Mouse (Mus musculus): ENCODE measurements around the gene C1galt1c1. TPM values are rescaled to one million over a fixed set of nuclear protein-coding genes. Genes with fewer than 3 reads are reported as not detected.

C1galt1c1 gene
- 10 to 100 TPM; 11.2 to 13.0 TPM for total RNA-seq (2021)

- DNase-seq: peak; percentile 82 to 86
- intact Hi-C loops (cut with DNase I): loop anchor here (2.0 to 10.0 kb wide), 2 partner anchors 34 to 380 kb away; partner anchors contain the start of genes Mcts1 and Tmem255a
Observed at GRCm38 (mm10) chrX:38634801-38635637, at the start of gene C1galt1c1. Gene C1galt1c1 (minus strand): TSS chrX:38635087.

GRCm38 (mm10) chrX:38681972-38682371 is 47.1 kb upstream of the C1galt1c1 start:
- DNase-seq: no peak
- intact Hi-C loops (cut with DNase I): no loop called here

GRCm38 (mm10) chrX:38669111-38669903 is 34.4 kb upstream of the C1galt1c1 start:
- DNase-seq: no peak
- intact Hi-C loops (cut with DNase I): no loop called here

GRCm38 (mm10) chrX:38656206-38656883 is 21.5 kb upstream of the C1galt1c1 start:
- intact Hi-C loops (cut with DNase I): no loop called here
- DNase-seq: no peak

GRCm38 (mm10) chrX:38654681-38655080 is 19.8 kb upstream of the C1galt1c1 start:
- intact Hi-C loops (cut with DNase I): no loop called here
- DNase-seq: no peak

- DNase-seq: no peak
Observed at GRCm38 (mm10) chrX:38653181-38653580, 18.3 kb upstream of the C1galt1c1 start.

GRCm38 (mm10) chrX:38651167-38651566 is 16.3 kb upstream of the C1galt1c1 start:
- intact Hi-C loops (cut with DNase I): loop anchor here (2.0 kb wide), 1 partner anchor 136 kb away; no protein-coding TSS in a partner anchor

More at GRCm38 (mm10) chrX:38653181-38653580, 18.3 kb upstream of the C1galt1c1 start:
- intact Hi-C loops (cut with DNase I): no loop called here

GRCm38 (mm10) chrX:38650404-38651039 is 15.6 kb upstream of the C1galt1c1 start:
- intact Hi-C loops (cut with DNase I): loop anchor here (2.0 kb wide), 1 partner anchor 136 kb away; no protein-coding TSS in a partner anchor
- no peak for DNase-seq

More at GRCm38 (mm10) chrX:38651167-38651566, 16.3 kb upstream of the C1galt1c1 start:
- no peak for DNase-seq

GRCm38 (mm10) chrX:38642183-38642582 is 7.3 kb upstream of the C1galt1c1 start:
- DNase-seq: no peak
- intact Hi-C loops (cut with DNase I): no loop called here

GRCm38 (mm10) chrX:38641435-38641834 is 6.5 kb upstream of the C1galt1c1 start:
- DNase-seq: no peak
- intact Hi-C loops (cut with DNase I): no loop called here

- DNase-seq: no peak
- intact Hi-C loops (cut with DNase I): loop anchor here (2.0 to 10.0 kb wide), 2 partner anchors 35 to 381 kb away; partner anchors contain the start of genes Mcts1 and Tmem255a
Observed at GRCm38 (mm10) chrX:38635638-38635931, 698 bp upstream of the C1galt1c1 start.

- peak; percentile 3 to 15 for DNase-seq
- intact Hi-C loops (cut with DNase I): loop anchor here (2.0 to 5.0 kb wide), 2 partner anchors 34 to 39 kb away; partner anchors contain the start of gene C1galt1c1
Observed at GRCm38 (mm10) chrX:38600995-38601369, 33.9 kb downstream of the C1galt1c1 start.

- intact Hi-C loops (cut with DNase I): loop anchor here (2.0 to 5.0 kb wide), 2 partner anchors 34 to 38 kb away; partner anchors contain the start of gene C1galt1c1
- DNase-seq: peak; percentile 58 to 64
Observed at GRCm38 (mm10) chrX:38600177-38600994, 34.5 kb downstream of the C1galt1c1 start, which contains the start of gene Mcts1. Gene Mcts1 (plus strand): TSS chrX:38600578.

- no peak for DNase-seq
- intact Hi-C loops (cut with DNase I): no loop called here
Observed at GRCm38 (mm10) chrX:38593180-38593889, 41.6 kb downstream of the C1galt1c1 start.

- DNase-seq: no peak
Observed at GRCm38 (mm10) chrX:38591749-38592148, 43.1 kb downstream of the C1galt1c1 start.

GRCm38 (mm10) chrX:38589827-38590226 is 45.1 kb downstream of the C1galt1c1 start:
- intact Hi-C loops (cut with DNase I): no loop called here
- DNase-seq: no peak

More at GRCm38 (mm10) chrX:38591749-38592148, 43.1 kb downstream of the C1galt1c1 start:
- intact Hi-C loops (cut with DNase I): no loop called here

- no peak for DNase-seq
- intact Hi-C loops (cut with DNase I): no loop called here
Observed at GRCm38 (mm10) chrX:38583261-38583660, 51.6 kb downstream of the C1galt1c1 start.

GRCm38 (mm10) chrX:38581140-38581539 is 53.7 kb downstream of the C1galt1c1 start:
- DNase-seq: no peak
- intact Hi-C loops (cut with DNase I): no loop called here
